Mouse (Mus musculus) heart, postnatal 36 days (tissue): Measurements from ENCODE around the gene Tmc2. TPM values are rescaled to one million over a fixed set of nuclear protein-coding genes. Genes with fewer than 3 reads are reported as not detected.
A peak's percentile ranks its signal among the peaks of the same experiment; 100 is the strongest.

Source experiments
- DNase-seq, 2 experiments: peaks; one replicate each; pipeline ENCODE4 v3.0.0; 2021 to 2022
- intact Hi-C: fragments of 180-260 bp; cut with DNase I; formaldehyde crosslinking; loops from one replicate; pipeline ENCODE4 v1.15.1; 2025
- total RNA-seq, 2 experiments: library from RNA; stranded (reverse); gene quantifications; 2 replicates each; pipeline ENCODE4 v1.2.3; 2021

Gene Tmc2
- total RNA-seq: not detected

DNA sequence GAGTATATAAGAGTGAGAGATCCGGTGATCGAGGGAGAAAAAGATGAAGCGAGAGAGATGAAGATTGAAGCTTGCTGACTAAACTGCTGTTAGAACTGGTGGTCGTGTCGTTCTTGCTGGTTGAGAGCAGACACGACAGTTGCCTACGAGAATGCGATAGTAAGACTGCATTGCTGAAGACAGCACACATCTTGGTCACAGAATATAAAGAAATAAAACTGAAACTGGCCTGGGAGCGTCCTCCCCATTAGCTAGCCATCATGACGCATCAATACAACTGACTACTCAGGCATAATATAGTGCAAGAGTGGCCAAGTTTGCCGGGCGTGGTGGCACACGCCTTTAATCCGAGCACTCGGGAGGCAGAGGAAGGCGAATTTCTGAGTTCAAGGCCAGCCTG is at the start of gene Tmc2:
Gene Tmc2 (plus strand): TSS at position 301 of the 400 bp plus-strand sequence.
- no peak for DNase-seq
- intact Hi-C loops: no loop called here

DNA sequence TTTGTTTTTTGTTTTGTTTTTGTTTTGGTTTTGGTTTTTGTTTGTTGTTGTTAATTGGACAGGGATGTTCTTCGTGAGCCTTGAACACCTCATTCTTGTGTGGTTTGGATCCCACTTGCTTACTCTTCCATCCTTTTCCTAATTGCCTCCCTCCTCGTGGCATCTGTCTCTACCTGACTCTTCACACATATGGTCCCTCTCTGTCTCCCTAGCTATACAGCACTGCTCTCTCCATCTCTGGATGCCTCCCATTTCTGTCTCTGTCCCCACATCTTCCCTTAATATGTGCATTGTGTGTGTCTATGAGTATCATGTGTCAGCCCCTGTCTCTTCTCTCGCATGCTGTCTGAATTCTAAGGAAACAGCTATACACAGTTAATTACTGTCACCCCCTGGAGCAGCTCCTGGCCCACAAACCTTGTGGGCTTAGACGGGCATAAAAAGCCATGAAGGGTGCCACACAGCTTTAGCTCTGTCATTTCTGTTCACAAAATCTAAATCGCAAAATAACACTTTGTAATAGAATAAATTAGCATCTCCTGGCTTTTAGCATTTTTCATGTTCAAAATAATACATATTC is 48.8 kb upstream of the Tmc2 start:
- DNase-seq: no peak
- intact Hi-C loops: no loop called here

DNA sequence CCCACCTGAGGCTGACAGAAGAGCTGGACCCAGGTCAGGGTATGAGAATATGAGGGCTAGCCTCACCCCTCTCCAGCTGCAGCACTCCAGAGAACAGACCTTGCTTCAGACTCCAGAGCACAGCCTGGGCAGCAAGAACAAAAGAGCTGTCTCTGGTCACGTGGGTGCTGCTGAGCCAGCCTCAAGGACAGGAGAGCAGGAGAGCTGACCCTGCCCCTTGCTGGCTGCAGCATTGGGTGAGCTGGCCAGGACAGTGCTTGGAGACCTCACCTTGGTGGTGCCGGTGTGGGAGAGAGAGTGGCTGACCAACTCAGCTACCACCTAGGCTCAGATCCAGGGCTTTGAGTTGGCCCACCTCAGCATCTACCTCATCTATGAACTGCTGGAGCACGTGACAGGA is 39.8 kb upstream of the Tmc2 start:
- intact Hi-C loops: no loop called here
- DNase-seq: no peak

DNA sequence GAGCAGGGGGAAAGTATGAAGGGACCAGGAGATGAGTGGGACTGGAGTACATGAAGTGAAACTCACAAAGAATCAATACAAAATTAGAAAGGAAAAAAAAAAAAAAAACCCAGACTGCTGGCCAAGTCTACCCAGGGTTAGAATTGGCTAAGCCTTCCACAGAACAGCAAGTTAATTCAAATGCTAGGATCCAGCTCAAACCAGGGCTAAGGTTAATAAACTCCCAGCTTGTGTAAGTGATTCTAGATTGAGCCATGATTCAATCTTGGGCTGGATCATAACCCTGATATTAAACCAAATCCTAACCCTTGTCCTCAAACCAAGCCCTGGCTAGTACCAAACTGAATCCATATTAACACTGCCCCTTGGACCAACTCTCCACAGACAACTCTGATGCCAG is 39.1 kb upstream of the Tmc2 start:
- DNase-seq: no peak
- intact Hi-C loops: no loop called here

DNA sequence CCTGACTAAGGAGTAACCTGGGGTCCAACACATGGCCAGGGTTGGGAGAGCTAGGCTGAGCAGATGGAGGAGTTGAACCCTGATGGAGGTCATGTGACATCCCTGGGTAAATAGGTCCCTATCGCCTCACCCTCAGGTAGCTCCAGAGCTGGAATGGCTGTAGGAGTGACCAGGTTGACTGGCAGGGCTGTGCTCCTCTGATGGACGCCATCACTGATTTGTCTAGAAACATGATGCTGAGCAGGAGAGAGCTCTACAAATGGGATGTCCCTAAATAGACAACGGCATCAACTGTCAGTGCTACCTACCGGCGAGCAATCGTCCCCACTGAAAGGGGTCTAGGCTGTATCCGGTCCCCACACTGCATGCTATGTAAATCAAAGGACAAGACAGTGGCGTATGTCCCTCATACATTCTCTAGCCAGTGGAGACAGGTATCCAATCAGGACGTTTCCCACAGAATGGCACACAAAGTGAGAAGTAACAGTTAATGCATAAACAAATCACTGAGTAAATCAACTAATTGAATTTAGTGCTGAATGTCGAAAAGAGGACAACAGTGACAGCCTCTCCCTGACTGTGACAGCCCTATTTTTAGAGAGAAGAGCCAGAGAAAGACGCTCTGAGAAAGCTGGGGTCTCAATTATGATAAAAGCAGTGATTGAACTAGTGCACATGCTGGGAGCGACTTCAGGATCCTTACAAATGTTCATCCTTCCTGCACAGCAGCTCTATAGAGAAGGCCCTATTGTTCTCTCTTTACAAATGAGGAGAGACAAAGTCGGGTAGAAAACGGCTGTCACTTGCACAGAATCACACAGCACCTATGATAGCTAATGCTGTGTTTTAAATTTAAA is 37.5 kb upstream of the Tmc2 start:
- DNase-seq: no peak

DNA sequence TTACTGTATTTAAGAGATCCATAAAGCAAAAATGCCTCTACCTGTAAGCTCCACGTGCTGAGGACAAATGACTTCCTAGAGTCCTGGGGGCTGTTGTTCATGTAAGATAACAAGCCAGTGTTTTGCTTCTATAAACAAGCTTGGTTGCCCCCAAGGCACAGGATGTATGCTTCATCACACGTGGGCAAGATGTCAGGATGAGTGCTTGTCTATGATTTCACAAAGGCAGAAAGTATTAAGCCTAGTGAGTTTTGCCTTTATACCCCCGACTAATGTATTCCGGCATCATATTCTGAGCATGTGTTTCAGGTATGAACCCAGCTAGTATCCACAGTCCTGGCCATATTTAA is 36.9 kb upstream of the Tmc2 start:
- intact Hi-C loops: no loop called here
- DNase-seq: no peak

More for the DNA sequence above, 37.5 kb upstream of the Tmc2 start:
- intact Hi-C loops: no loop called here

DNA sequence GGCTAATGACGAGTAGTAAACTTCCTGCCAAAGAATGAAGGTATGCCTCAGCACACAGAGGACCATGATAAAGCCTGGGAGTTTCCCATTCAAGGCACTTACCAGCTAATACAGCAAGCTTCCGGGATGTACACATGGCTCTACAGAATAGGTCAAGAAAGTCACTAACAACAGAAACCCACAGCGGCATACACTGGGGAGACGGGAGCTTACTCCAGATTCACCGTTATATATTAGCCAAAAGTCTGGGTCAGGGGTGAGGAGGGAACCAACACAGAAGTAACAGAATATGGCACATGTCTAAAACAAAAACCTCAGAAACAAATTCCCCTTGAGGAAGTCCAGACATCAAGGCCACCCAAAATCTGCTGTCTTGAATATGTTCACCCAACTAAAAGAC is 32.3 kb upstream of the Tmc2 start:
- intact Hi-C loops: no loop called here
- no peak for DNase-seq

DNA sequence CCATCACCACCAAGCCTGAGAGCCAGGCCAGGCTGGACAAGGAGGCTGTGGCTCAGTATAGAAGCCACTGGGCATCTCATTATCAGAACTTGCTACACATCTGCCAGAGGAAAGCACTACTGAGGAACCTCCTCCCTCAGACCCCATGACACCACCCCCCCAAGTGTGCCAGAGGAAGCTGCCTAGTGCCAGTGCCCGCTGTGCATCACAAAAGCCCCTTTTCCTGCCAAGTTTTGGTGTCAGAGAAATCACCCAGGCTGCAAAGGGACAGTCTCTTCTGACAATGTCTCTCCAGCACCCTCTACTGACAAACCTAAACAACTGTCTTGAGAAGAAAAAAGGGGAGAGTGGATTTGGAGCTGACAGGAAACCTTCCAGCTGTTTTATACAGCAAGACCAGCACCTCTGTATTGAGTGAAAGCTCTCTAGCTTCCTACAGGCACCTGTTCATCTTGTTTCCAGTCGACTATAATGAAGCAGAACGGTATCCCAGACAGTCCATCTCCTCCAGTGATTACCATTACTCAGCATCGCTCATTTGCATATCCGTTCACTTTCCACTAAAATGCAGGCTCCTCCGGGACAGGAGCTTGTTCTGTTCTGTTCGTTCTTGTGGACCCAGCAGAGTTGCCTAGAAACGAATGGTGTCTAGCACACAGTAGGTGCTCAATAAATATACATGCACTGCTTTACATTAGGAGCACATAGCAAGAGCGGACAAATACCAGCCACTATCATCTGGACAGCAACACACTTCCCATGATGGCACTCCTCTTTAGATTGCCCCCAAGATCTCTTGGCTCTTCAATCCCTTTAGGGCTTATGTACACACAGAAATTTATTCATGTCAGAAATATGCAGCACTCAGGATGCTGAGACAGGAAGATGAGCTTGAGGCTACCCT is 28.4 kb upstream of the Tmc2 start:
- intact Hi-C loops: loop anchor here (1.0 to 5.0 kb wide), 3 partner anchors 97 to 284 kb away; no protein-coding TSS in a partner anchor
- DNase-seq: no peak

DNA sequence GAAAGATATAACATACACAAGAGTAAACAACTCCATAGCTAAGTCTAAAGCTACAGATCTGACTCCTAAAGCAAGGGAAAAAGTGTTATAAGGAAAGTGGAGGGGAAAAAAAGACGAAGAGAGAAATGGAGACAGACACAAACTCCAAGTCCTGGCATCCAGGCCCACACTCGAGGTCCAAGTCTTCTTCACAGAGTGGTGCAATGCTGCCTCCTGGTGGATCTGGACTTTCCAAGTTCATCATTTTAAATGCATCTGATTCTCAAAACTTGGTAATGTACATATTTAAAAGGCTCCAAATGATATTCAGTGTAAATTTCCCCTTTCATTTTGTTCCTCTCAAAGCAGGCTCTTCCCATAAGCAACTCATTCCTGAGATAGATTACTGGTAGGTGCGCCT is 27.1 kb upstream of the Tmc2 start:
- DNase-seq: peak; percentile 29 to 44
- intact Hi-C loops: loop anchor here (2.0 to 5.0 kb wide), 2 partner anchors 261 to 285 kb away; no protein-coding TSS in a partner anchor

DNA sequence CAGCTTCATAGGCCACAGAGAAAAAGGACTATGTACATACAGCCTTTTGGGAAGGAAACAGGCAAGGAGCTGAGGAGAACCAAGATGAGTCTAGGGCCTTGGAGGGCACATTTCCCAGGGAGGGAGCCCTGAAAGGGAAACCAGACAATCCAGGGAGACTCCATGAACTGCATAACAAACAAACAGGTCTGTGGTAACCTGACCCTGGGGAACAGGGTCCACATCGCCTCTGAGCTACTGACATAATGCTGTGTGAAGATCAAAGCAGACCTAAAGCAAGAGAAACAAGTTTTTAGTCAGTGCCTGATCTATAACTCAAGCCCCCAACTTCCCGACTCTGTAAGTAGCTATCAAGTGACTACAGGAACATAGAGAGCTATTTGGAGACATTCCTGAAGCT is 23.3 kb upstream of the Tmc2 start:
- intact Hi-C loops: no loop called here
- no peak for DNase-seq

DNA sequence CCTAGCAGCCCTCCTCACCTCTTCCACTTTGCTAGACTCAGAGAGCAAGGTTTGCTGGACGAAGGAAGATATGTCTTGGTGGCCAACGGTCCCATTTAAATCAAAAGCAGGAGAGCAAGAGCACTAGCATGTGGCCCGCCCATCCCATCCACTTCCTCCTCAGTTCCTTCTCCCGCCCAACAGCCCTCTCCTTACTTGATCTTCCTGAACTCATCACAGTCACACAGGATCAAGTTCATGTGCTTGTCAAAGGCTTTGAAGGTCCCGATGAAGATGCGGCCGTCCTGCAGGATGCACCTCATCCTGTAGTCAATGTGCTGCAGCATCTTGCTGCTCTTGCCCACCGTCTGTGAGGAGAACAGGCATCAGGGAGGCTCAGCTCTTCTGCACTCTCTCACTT is 18.2 kb upstream of the Tmc2 start:
- DNase-seq: peak in 1 of 2 experiments; percentile 13
- intact Hi-C loops: loop anchor here (5.0 kb wide), 2 partner anchors 245 to 375 kb away; partner anchors contain the start of genes Pced1a, Stk35 and Vps16

DNA sequence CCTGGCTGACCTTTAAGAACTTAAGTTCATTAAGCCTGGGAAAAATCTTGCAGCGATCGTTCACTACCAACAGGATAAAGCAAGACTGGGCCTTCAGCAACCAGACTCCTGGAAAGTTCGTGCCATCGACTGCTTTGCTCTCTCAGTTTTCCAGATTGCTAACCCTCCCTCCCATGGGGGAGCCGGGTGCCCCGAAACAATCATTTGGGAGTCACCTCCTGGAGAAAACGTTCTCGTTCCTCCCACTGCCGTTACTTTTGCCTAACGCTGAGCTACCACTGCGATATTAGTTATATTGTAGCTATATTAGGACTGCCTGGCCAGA is 16.7 kb upstream of the Tmc2 start:
- no peak for DNase-seq
- intact Hi-C loops: loop anchor here (1.0 to 5.0 kb wide), 3 partner anchors 96 to 376 kb away; partner anchors contain the start of genes Nop56, Pced1a, Stk35 and Vps16

DNA sequence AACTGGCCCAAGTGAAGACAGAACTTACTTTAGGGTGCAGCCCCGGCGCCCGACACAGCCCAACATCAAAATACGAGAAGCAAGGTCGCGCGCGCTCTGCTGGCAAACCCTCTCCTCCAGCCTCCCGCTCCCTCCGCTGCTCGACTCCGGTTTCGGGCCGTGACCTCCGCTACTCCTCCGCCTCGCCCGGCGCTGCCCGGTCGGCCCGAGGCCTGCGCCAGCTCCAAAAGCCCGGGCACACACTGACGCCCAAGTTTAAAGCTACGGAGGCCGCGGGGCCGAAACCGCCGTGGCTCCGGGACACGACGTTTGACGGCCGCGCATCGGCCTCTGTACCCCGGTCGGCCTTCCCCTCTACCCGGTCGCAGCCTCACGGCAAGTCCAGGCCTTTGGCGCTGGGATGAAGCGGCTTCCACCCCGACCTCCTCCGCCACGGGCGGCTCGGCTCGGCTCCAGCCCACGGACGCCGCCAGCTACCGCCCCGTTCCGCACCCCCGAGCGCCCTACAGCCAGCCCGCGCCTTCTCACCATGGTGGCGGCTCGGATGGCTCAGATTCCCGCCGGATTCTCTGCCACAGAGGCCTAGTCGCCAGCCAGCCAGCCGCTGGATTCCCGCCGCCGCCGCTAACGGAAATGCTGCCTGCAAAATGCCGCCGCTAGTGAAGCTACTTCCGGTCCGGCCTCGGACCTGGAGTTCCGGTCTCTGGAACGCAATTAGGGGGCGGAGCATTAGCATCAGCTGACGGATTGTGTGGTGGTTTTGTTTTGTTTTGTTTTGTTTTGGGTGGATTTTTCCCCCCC is 16.1 kb upstream of the Tmc2 start, which contains the start of gene Snrpb:
Gene Snrpb (minus strand): TSS at position 698 of the 801 bp plus-strand sequence.
- DNase-seq: peak; percentile 89 to 93
- intact Hi-C loops: loop anchor here (1.0 to 5.0 kb wide), 3 partner anchors 95 to 377 kb away; partner anchors contain the start of genes Nop56, Pced1a, Stk35 and Vps16

DNA sequence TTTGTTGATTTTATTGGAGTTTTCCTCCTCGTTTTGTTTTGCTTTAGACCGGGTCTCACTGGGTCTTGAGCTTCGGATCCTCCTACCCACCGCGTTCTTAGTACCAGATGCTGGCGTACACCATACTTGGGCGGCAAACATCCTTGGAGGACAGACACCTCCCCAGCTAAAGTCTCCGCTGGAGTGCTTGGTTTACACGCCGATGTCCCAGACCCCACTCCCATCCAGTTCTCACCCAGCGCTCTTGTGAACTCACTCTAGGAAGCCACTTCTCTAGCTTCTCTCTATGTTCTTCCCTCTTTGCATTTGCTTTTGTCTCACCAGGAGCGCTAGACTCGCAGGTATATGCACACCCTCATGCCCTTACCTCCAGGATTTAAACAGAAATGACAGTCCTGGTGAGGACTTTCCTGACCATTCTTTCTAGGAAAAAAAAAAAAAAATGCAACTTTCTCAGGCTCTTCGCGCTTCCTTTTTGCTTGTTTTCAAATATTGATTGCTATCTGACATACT is 15.4 kb upstream of the Tmc2 start:
- intact Hi-C loops: loop anchor here (5.0 kb wide), 2 partner anchors 243 to 377 kb away; partner anchors contain the start of genes Pced1a, Stk35 and Vps16
- no peak for DNase-seq

DNA sequence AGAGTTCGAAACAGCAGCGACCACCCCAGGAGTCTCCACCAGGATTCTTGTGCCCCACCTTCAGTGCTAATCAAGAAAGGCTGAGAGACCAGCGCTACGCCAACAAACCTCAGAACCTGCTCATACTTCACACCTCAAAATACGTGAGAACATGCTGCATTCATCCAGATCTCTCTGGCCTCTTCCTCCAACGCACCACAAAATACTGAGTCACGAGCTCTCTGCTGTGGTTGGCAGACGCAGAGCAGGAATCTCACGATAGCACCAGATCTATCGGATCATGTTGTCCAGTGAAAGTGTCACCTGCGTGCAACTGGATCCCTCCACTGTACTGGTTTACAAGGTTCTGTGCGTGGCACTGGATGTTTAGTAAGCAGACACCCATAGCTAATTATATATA is 6.6 kb upstream of the Tmc2 start:
- DNase-seq: no peak
- intact Hi-C loops: no loop called here

DNA sequence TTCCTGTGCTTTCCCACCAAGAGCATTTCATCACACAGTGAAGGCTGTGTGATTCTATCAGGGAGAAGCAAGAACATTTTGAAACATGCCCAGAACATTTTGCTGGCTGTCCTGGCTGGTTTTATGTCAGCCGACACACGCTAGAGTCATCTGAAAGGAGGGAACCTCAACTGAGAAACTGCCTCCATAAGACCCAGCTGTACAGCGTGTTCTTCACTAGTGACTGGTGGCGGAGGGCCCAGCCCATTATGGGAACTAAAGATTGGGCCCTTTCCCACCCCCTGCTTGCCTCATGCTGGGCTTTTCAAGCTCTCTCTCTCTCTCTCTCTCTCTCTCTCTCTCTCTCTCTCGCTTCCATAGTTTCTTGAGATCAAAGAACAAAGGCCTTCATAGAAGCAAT is 6.0 kb downstream of the Tmc2 start:
- DNase-seq: no peak
- intact Hi-C loops: no loop called here

DNA sequence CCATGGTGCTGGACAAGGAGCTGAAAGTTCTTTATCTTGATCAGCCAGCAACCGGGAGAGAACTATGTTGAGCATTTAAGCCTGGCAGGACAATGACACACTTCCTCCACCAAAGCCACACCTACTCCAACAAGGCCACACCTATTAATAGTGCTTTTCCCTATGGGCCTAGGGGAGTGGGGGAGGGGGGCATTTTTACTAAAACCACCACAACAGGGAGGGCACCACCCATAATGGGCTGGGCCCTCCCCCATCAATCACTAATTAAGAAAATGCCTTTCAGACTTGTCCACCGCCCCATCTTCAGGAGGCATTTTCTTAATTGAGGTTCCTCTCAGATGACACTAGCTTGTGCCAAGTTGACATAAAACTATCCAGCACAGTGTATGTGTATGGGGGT is 12.4 kb downstream of the Tmc2 start:
- intact Hi-C loops: no loop called here
- no peak for DNase-seq

DNA sequence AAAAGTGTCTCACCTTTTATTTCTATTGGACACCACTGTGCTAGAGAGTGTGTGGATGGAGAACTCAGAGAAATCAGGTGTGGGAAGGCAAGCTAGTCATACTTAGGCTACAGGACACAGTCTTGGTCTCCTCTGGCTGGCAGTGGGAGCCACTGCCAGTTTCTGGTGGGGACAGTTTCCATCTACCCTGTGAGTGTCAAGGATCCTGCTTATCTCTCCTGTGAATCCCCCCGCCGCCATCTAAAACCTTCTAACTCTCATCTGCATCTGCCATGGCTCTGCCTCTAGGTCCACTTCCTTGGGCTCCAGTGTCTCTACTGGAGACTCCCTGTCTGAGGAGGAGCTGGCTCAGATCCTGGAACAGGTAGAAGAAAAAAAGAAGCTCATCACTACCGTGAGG is 13.0 kb downstream of the Tmc2 start:
- intact Hi-C loops: no loop called here

DNA sequence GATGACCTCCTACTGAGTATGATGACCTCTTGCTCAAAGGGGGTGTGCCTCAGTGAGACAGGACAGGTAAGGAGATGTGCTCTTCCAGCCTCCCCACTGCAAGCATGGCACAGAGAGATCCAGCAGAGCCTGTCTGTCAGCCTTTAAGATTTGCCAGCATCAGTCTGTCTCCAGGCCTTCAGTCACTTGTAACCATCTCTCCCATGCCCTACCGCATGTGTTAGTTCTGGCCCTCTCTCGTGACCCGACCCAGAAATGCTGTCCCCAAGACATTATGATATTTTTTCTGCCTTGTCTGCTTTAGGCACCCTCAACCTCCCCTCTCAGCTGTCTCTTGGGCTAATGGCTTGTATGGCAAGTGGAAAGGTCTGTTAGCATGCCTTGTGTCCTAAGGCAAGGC is 14.6 kb downstream of the Tmc2 start:
- DNase-seq: no peak
- intact Hi-C loops: no loop called here

More for the DNA sequence above, 13.0 kb downstream of the Tmc2 start:
- no peak for DNase-seq

DNA sequence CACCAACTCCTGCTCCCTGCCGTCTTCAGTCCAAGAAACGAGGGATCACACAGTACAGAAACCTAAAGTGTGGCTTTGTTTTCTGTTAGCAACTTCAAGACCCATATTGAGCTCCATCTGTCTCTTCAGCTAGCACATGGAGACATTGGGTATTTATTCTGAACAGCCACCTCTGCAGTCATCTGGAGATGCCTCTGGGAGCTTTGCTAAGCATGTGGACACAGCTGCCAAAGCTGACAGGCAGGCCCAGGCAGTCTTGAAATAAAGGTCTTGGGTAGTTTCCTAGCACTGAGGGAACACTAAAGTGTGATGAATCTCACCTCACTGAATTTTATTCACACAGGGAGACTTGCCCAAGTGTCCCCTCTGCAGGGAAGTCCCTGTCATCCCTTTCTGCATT is 16.6 kb downstream of the Tmc2 start:
- intact Hi-C loops: no loop called here
- DNase-seq: no peak
